Mouse (Mus musculus) cerebellum, adult 9-11 months (tissue): ENCODE results near the gene Psmd2.
"Not testable (repeated sequence)": the region's sequence is repeated elsewhere in the genome, so short reads cannot be mapped to it uniquely, and the experiment has no call there.

Experiments
- DNase-seq: peaks from one replicate; pipeline ENCODE4 v3.0.0; 2022

The Psmd2 gene

GRCm38 (mm10) chr16:20657661-20658060, 6.2 kb downstream of the Psmd2 start:
- no peak for DNase-seq

DNA sequence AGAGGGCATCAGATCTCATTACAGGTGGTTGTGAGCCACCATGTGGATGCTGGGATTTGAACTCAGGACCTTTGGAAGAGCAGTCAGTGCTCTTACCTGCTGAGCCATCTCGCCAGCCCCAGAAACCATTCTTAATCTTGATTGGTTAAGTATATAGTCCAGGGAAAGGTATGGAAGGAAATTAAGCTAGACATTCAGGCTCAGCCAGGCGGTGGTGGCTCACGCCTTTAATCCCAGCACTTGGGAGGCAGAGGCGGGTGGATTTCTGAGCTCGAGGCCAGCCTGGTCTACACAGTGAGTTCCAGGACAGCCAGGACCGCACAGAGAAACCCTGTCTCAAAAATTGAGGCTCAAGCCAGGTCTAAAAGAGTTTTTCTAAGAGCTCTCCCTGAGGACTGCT, 16.6 kb downstream of the Psmd2 start, which contains the start of gene Eif4g1:
TSS of gene Eif4g1 (plus strand) at position 301 of the 400 bp plus-strand sequence.
- DNase-seq: not testable (repeated sequence)

DNA sequence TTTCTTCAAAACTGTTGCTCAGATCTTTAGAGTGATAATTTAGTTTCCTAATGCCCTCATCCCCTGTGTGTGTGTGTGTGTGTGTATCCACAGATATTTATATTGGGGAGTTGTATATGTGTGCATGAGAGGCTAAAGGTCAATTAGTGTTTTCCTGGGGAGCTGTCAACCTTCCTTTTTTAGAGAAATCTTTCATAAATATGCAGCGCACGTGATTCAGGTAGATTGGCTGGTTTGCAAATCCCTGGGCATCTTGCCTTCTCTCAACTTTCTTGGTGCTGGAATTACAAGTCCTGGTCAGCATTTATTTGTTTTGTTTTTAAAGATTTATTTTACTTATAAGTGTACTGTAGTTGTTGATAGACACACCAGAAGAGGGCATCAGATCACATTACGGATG, 18.8 kb downstream of the Psmd2 start:
- DNase-seq: no peak

GRCm38 (mm10) chr16:20671886-20672285, 20.4 kb downstream of the Psmd2 start:
- peak; percentile 48 for DNase-seq

- peak; percentile 97 for DNase-seq
Measured at GRCm38 (mm10) chr16:20672500-20672902, 21.0 kb downstream of the Psmd2 start.

- peak; percentile 73 for DNase-seq
Measured at GRCm38 (mm10) chr16:20672965-20673705, 21.7 kb downstream of the Psmd2 start.

GRCm38 (mm10) chr16:20673706-20674303, 22.4 kb downstream of the Psmd2 start:
- DNase-seq: peak; percentile 60

- no peak for DNase-seq
Measured at GRCm38 (mm10) chr16:20675213-20675612, 23.8 kb downstream of the Psmd2 start.

- no peak for DNase-seq
Measured at GRCm38 (mm10) chr16:20676702-20677101, 25.2 kb downstream of the Psmd2 start.

- no peak for DNase-seq
Measured at GRCm38 (mm10) chr16:20677380-20677779, 25.9 kb downstream of the Psmd2 start.

- peak; percentile 81 for DNase-seq
Measured at GRCm38 (mm10) chr16:20677974-20678675, 26.7 kb downstream of the Psmd2 start.

DNA sequence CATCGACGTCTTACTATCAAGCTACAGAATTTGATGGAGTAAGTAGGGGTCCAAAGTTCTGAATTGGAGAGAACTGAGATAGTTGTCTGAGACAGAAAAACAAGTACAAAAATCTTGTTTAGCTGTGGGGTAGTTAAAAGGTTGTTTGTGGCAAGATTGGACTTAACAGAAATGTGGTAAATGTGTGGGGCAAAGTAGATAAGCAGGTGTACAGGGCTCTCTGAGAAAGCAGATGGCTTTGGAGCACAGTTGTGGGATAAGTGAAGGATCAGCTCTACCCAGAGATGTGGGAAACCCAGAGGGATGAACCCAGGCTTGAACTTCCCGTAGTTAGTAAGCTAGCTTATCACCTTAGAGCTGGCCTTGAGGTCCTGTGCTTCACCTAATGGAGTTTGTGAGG, 39.3 kb downstream of the Psmd2 start:
- peak; percentile 18 for DNase-seq

DNA sequence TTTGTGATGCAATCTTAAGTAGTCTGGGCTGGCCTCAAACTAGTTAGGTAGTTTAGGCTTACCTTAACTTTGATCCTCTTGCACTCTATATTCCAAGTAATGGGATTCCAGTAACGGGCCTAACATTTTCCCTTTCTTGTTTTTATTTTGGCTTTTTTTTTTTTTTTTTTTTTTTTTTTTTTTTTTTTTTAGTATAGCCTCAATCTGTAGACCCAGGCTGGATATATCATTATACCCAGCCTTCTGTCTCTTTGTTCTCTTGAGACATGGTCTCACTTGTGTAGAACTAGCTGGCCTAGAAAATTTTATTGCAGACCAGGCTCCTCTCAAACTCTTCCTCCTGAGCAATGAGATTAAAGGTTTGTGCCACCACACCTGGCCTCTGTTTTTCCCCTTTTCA, 40.2 kb downstream of the Psmd2 start:
- no peak for DNase-seq

GRCm38 (mm10) chr16:20692241-20692965, 41.0 kb downstream of the Psmd2 start:
- DNase-seq: peak; percentile 67

DNA sequence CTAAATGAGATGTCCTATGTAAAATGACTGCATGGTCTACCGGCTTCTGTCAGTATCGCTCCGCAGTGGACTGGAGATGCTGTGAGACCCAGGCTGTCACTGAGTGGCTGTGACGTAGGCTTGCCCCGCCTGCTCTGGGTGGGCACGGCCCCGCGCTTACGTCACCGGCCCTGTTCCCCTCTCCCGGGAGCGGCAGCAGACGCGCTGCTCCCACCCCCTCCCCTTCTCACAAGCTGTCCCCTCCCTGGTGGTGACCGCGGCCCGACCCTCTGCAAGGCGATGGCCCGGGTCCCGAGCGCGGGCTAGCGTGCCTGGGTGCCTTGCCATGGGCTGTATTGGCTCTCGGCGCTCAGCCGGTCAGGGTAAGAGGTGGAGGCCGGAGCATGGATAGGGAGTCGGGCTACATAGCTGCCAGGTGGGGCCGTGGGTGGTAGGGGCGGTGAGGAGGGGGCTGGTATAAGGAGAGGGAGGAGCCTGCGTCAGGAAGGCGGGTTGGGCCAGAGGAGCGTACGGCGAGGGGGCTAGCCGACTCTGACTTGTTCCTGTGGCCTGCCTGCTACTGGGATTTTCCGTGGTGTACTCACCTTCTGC, 41.8 kb downstream of the Psmd2 start, which contains the start of gene Fam131a:
TSS of gene Fam131a (plus strand) at position 131 of the 591 bp plus-strand sequence.
- DNase-seq: peak; percentile 96

DNA sequence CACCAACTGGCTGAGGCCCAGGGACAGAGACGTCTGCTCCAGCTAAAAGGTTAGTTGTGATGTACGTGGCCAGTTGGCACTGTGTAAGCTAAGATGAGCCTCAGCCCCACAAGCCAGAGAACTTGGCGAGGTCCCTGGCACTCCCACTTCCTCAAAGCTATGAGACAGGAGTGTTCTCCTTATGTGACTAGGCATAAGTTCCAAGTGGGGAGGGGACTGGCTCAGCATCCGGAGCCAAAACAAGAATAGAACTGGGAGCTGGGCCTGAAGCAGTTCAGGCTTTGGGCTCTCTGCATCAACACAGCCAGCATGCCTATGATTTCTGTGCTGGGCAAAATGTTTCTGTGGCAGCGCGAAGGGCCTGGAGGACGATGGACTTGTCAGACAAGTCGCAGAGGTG, 43.3 kb downstream of the Psmd2 start:
- peak; percentile 81 for DNase-seq

DNA sequence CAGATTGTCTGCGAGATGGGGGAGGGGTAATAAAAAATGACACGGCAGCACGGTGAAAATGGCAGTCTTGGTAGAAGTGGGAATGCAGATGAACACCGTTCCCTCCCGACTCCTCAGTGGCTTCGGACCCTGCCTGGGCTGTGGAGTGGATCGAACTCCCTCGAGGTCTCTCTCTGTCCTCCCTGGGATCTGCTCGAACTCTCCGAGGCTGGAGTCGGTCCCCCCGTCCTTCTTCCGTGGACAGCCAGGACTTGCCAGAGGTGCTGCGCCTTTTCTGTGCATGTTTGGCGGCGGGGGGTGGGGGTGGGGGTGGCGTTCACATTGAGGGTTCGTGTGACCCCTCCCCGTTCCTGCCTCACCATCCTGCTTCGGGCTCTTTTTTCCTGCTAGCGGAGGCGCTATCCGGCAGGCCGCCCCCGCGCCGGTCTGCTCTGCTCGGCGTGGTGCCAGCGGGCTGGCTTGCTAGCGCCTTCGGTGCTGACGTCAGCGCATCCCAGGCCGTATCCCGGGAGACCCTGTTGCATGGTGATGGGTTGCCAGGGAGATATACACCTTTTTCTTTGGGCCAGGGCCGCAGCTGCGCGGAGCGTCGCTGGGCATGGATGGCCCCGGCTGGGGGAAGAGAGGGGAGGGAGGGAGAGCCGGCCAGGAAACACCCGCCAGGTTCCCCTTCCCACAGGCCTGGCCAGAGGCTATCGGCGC, 44.3 kb downstream of the Psmd2 start:
- DNase-seq: peak; percentile 92

DNA sequence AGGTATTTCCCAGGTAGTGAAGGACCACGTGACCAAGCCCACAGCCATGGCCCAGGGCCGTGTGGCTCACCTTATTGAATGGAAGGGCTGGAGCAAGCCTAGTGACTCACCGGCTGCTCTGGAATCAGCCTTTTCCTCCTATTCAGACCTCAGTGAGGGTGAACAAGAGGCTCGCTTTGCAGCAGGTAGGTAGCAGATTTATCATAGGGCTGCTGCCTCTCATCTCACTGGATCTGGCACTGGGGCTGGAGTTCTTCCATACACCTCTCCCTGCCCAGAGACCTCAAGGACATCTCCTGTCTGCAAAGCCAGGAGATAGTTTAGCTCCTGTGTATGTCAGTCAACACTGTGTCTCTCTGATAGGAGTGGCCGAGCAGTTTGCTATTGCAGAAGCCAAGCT, 47.8 kb downstream of the Psmd2 start:
- no peak for DNase-seq

DNA sequence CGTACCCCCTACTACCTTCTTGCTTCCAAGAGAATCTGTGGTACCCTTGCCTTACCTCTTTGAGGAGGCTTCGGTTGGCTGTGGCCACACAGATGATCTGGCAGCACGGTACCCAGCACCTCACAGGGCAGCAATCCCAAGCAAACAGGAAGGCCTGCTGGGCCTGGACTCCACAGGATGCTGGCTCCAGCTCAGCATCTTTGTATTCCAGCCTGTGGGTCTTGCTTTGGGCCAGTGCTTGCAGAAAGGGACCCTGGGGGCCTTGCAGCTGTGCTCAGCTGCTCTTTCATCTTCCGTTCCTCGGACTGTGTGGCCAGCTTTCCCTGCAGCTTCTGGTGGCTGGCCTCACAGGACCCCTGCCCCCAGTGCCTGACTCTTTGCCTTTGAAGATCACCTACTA, 48.6 kb downstream of the Psmd2 start:
- DNase-seq: peak; percentile 79

- DNase-seq: no peak
Measured at GRCm38 (mm10) chr16:20701316-20701715, 49.9 kb downstream of the Psmd2 start.

DNA sequence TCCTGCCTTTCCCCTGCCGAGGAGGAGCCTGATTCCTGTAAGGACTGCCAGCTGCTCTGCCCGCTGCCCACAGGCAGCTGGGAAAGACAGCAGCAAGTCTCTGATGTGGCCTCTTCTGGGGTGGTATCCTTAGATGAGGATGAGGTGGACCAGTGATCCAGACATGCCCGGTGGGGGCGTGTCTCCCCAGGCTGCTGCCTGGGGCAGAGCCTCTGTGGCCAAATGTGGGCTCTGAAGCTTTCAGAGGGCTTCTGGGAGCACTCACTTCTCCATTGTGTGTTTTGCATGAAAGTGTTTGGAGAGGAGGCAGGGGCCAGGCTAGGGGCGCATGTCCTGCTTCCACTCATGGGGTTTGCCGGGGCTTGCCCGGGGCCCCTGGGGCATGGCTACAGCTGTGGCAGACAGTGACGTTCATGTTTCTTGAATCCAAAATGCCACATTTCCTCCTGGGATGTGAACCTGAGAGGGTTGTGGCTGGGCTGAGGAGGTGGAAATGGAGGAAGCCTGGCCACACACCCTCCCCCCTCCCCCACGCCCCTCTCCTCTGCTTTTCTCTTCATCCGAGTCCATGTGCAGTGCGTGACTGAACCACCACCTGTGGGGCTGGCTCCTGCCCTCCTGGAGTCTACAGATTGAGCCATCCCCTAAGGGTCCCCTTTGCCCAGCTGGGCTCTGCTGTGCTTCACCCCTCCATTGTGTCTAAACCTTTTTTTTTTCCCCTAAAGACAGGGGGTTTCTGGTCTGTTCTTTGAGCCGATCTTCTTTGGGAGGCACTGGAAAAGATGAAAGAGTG, 50.5 kb downstream of the Psmd2 start:
- DNase-seq: peak; percentile 45
